20 mouse cellular contexts compared by ENCODE assay signal in genomic region chr2:152880898-152881297, GRCm38 (mm10). TPM values are rescaled to one million over a fixed set of nuclear protein-coding genes. Genes with fewer than 3 reads are reported as not detected.
DNase-seq lines count a peak whose midpoint lies in the region; ATAC-seq lines count a peak whose summit lies in the region.
"Had no signal": no experiment of that assay in that cellular context is flagged by ENCODE, and none has a peak within 500 bp of the region (broad histone marks: within the 10 kb centered on the region; RNA-seq: fewer than 3 reads in every experiment).

No protein-coding gene starts in this region.

- peak; percentile 22 for DNase-seq in lung, postnatal 36 days
- DNase-seq in lung, postnatal 25 days (ENCODE audit: low spot score), result no peak
- DNase-seq in right cerebral cortex, postnatal 10 days (ENCODE audit: low spot score in 2 of 2), result no peak
- no peak for DNase-seq in adrenal gland, adult (ENCODE audit: inconsistent age in 2 of 2, low spot score in 1 of 2)
- no peak for DNase-seq in kidney, adult 9 months
- DNase-seq: adrenal gland, adult 8-10 months; adrenal gland, postnatal 14 days; adrenal gland, postnatal 36 days; cerebellum, adult 11-12 months; cerebellum, adult 2 months; cerebellum, adult 9-10 months; cerebellum, postnatal 10 days; cerebellum, postnatal 25 days; forebrain, postnatal 0 days had no signal

- ATAC-seq in granulocyte monocyte progenitor cell, adult 5-6 weeks (replicated peaks; ENCODE audit: poor library complexity, severe bottlenecking), result peak; percentile 88
- peak; percentile 63; the same call in 1 of the 2 replicates for ATAC-seq in monocyte, adult 5-6 weeks (replicated peaks; ENCODE audit: insufficient number of reproducible peaks, low FRiP score, low TSS enrichment, poor library complexity, severe bottlenecking)
- ATAC-seq: forebrain, embryonic 13.5 days; forebrain, embryonic 15.5 days; forebrain, postnatal 0 days had no signal

RNA-seq across cellular contexts. Expression of gene Mylk2, which starts 30.3 kb away (rescaled TPM):
- total RNA-seq in granulocyte monocyte progenitor cell, adult 5-6 weeks (2014; fragmentation: Nextera tagmentation), result not detected in 2 replicates
- not detected in 2 replicates for total RNA-seq in granulocyte monocyte progenitor cell, adult 5-6 weeks (2017)
- total RNA-seq in monocyte, adult 5-6 weeks (2017), result not detected in 3 replicates
- total RNA-seq: adrenal gland, adult 18-20 months; adrenal gland, postnatal 14 days; adrenal gland, postnatal 36 days had no signal

RNA-seq across cellular contexts. Expression of gene Tpx2, which starts 33.1 kb away (rescaled TPM):
- total RNA-seq in granulocyte monocyte progenitor cell, adult 5-6 weeks (2014; fragmentation: Nextera tagmentation), result 51.4 and 56.0 TPM in 2 replicates
- 96.9 and 105 TPM in 2 replicates for total RNA-seq in granulocyte monocyte progenitor cell, adult 5-6 weeks (2017)
- total RNA-seq in monocyte, adult 5-6 weeks (2017), result 1.1 to 2.7 TPM (median 1.6 TPM) in 3 replicates

RNA-seq across cellular contexts. Expression of gene Bcl2l1, which starts 49.4 kb away (rescaled TPM):
- total RNA-seq in granulocyte monocyte progenitor cell, adult 5-6 weeks (2014; fragmentation: Nextera tagmentation), result 13.2 and 27.8 TPM in 2 replicates
- 10.3 and 25.2 TPM in 2 replicates for total RNA-seq in granulocyte monocyte progenitor cell, adult 5-6 weeks (2017)
- 11.8 to 39.0 TPM (median 21.7 TPM) in 3 replicates for total RNA-seq in monocyte, adult 5-6 weeks (2017)

RNA-seq across cellular contexts. Expression of gene Foxs1, which starts 52.1 kb away (rescaled TPM):
- total RNA-seq in granulocyte monocyte progenitor cell, adult 5-6 weeks (2014; fragmentation: Nextera tagmentation), result not detected in 2 replicates
- not detected in 2 replicates for total RNA-seq in granulocyte monocyte progenitor cell, adult 5-6 weeks (2017)
- total RNA-seq in monocyte, adult 5-6 weeks (2017), result not detected in 3 replicates
- total RNA-seq: G1E had no signal

Comparison
In these comparisons a context has a peak if more than half of its experiments do, and no peak if none do; other contexts are left out.
1. RNA of gene Tpx2, which starts 33.1 kb away (total RNA-seq): 51.4 to 105 TPM in granulocyte monocyte progenitor cell, adult 5-6 weeks; 1.1 to 2.7 TPM in monocyte, adult 5-6 weeks; every median in the first group is over 10 times any median in the second.